Mouse (Mus musculus) gastrocnemius, postnatal 14 days (tissue): ENCODE measurements at regions not wholly inside any gene's neighbourhood (a gene's known extent, or its start where the extent isn't known, plus 50 kb on each side); places are given as distances from the start of the nearest gene placed in this dataset.

ENCODE experiments used
- DNase-seq: peaks from one replicate; pipeline ENCODE4 v3.0.0; 2021; ENCODE audit warnings: mixed read lengths
- intact Hi-C: fragments of 180-260 bp; cut with DNase I; formaldehyde crosslinking; loops from one replicate; pipeline ENCODE4 v1.15.1; 2025; ENCODE audit warnings: low total_unique reads

DNA sequence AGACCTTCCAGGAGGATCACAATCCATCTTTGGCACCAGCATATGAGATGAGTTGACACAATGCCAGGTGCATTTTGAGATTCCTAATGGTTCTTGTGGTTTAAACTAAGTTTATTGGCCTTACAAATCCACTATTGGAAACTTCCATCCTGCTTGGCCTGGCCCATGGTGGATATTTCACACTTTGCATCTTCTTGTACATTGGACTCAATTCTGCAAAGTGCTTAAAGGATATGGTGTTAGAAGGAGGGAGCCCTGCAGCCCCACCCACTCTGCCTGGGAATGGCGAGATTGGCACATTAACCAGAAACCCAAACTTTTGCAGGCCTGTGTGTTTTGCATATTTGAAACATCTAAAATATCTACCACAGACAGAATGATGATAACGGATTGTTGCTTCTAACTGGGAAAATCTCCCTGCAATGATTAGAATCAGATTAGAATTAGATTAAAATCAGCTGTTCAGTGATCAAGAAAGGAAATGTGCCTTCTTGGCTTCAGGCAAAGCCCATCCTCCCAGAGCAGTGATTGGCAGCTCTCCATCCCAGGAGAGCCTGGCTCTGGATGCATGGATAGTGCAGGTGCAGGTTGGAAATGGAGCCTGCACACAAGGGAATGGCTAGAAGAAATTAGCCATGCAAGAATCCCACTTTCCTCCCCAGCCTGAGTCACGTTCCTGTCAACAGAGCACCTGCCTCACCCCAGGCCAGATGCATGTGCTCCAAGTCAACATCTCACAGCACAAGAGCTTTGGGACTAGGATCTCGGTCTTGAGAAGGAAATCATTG, 162.3 kb downstream of the Atp6ap1l start:
- intact Hi-C loops = no loop called here
- no peak for DNase-seq

DNA sequence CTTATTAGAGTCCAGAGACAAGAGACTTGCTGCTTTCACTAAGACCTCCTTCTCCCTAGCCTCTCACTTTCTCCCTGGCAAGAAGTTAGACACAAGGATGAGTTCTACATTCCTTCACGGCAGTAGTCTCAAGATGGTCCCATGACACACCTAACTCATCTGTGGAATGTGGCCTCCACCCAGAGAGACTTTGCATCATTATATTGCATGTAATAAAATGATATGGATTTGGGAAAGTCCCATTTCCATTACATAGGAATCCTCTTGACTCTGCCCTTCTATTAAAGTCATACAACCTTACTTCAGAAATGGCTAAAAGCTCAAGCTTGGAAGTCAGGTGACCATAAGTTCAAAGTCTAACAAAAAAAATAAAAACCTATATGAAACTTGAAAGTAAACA, 165.4 kb downstream of the Atp6ap1l start:
- no peak for DNase-seq
- intact Hi-C loops = no loop called here

DNA sequence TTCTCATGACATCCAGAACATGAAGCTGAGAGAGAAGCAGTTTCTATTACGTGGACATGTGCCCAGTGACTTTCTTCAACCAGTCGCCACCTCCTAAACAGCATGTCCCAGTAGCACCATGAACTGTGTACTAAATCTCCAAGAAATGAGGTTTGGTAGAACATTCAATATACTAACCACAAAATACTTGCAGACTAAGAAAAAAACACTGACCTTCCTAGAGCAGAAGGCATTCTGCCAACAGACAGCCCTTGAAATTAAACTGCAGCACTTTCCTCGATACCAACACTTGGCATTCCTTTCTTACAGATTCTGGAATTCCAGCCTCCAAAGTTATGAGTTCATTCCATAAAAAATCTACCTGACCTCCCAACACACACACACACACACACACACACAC, 166.6 kb downstream of the Atp6ap1l start:
- DNase-seq = no peak

DNA sequence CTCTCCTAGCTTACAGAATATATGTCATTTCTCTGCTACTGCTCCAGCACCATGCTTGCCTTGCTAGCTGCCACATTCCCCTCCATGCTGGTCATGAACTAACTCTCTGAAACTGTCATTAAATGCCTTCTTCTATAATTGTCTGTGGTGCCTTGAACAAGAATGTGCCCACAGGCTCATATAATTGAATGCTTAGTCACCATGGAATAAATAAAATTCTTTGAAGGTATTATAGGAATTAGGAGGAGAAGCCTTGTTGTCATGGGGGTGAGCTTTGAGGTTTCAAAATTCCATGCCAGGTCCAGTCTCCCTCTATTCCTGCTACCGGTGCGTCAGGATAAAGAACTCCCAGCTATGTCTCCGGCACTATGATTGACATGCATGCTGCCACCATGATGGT, 171.9 kb downstream of the Atp6ap1l start:
- intact Hi-C loops = no loop called here
- DNase-seq = no peak

More for the DNA sequence above, 166.6 kb downstream of the Atp6ap1l start:
- intact Hi-C loops = no loop called here

DNA sequence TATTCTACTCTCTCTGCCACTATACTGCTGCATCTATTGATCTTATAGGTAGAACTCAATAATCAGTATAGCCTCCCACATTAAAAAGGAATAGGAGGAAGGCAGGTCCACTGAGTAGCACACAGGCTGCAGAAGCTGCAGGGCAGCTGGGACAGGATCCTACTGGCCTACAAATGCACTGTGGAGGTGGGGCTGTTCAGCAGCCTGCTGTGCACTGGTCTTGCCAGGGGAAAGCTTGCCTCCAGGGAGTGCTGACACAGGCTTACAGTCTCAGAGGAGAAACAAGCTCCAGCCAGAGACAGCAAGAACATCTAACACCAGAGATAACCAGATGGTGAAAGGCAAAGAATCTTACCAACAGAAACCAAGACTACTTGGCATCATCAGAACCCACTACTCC, 176.1 kb downstream of the Atp6ap1l start:
- DNase-seq = peak; percentile 29
- intact Hi-C loops = no loop called here

DNA sequence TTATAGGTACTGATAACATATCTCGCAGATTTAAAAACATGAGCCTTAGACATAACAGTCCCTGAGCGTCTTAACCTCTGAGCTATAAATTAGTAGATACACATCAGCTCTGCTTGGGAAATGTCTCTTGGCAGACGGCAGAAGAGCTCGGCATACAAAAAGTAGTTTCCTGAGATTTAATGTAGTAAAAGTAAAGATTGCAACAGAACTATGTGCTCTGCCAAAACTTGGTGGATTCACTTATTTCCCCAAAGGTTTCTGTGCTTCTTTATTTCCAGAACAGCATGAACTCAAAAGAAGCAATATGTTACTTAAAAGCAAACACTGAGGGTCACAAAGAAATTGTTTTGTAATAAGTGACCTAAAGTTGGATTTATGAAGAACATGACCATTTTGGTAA, 177.3 kb downstream of the Atp6ap1l start:
- intact Hi-C loops = no loop called here
- DNase-seq = no peak

DNA sequence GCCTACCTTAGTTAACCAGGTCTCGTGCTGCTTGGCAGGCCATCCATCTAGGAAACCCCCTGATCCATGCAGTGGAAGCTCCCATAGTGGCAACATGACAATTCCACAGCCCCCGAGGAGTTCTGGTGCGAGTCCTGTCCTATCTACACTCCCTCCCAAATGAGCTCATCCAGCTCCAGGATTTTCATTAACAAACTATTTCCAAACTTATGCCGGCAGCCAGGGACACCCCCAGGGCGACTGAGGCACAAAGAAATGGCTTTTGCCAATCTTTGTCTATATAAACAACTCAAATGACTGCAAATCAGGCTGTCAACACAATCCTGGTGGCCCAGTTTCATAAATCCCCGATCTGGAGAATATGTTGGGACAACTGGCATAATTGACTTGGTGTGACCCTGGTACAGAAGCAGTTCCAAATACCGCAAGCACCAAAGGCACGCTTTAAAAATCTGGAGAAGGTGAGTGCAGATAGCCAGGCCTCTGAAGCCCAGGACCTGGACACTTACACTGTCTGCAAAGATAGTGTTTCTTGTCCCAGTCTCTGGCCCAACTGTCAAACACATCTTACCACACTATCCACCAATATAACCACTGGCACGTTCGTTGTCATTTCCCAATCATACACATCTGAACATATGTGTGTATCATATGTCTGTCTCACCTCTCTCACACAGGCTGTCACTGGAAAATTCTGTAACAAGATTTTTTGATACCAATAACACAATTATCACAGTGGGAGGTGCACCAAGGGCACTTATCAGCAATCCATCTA, 179.9 kb downstream of the Atp6ap1l start:
- no peak for DNase-seq
- intact Hi-C loops = no loop called here

DNA sequence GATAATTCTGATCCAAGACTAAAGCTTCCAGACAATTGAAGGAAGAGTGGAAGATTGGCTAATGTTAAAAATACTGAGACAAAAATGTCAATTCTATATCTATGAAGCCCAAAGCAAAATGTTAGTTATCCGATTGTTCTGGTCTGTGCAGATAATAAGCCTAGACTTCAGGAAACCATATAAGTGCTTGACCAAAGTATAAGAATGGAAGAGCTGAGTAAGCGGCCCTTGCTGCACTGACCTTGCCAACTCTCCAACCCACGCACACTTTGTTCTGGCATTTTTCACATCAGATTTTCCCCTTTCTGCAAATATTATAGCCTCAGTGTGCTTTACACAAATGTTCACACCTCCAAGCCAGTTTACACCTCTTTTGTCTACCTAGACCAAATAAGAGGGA, 180.6 kb downstream of the Atp6ap1l start:
- intact Hi-C loops = no loop called here

DNA sequence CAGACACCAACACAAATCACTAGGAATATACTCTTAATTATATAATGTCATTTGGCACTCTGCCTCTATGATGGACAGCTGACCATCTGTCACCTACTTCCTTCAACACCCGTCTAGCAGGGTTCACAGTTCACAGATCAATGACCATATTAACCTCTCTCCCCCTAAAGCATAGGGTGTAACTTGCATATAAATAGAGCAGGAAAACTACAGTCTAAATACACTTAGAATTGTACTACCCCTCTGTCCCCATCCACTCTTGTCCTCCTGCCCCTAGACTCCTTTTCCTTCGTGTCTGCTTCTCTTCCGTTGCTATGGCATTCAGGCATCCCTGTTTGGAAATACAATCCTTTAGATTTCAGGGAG, 181.6 kb downstream of the Atp6ap1l start:
- intact Hi-C loops = no loop called here

More for the DNA sequence above, 180.6 kb downstream of the Atp6ap1l start:
- DNase-seq = no peak

DNA sequence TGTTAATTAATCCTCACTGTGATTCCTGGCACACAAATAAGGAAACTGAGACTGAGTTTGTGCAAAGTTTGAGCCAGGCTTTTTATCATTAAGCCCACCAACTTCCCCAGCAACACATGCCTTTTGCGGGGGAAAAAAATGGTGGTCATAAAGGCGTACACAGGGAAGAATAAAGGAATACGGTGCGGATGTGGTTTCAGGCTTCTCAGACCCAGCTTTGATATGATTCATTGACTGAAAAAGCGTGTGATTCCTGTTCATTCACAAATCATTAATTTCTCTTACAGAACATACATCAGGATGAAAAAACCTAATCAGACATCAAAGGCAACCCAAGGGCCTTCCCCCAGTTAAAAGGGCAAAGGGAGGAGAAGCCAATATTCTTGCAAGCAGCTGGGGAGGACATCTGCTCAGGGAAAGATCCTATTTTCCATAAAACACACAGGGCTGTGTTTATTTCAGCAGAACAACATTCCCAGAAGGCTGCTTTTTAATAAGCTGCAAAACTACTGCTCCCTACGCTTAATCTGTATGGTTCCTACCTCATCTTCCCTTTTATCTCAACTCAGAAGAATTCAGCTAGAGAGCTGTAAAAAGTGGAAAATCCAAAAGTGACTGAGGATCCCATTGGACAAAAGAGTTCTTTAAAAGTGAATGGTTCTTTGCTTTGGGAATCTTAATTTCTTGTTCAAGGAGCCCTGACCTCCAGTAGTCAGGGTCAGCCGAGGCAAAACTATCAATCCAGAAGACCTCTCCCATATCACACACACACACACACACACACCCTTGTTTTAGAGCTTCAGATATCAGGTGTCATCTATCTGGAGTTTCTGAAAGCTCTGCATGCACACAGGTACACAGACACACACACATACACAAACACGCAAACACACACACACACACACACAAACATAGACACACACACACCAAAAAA, 182.3 kb downstream of the Atp6ap1l start:
- intact Hi-C loops = no loop called here
- DNase-seq = no peak

More for the DNA sequence above, 181.6 kb downstream of the Atp6ap1l start:
- DNase-seq = no peak

DNA sequence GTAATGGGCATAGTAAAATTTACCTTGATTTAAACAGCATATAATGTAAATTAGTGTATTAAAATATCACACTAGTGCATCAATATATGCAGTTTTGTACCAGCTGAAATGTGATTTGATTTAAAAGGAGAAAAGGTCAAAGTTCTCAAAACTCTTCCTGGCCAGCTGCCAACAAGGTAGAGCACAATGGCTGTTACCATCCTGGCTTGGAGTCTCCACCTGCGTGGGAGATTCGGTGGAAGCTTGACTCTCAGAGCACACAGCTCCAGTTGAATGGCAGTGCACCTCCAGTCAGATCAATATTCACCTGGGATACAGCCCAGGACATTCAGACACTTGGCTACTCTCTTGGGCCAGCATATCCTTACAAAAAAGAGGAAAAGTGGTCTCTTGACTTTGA, 220.8 kb downstream of the Atp6ap1l start:
- no peak for DNase-seq
- intact Hi-C loops = no loop called here

DNA sequence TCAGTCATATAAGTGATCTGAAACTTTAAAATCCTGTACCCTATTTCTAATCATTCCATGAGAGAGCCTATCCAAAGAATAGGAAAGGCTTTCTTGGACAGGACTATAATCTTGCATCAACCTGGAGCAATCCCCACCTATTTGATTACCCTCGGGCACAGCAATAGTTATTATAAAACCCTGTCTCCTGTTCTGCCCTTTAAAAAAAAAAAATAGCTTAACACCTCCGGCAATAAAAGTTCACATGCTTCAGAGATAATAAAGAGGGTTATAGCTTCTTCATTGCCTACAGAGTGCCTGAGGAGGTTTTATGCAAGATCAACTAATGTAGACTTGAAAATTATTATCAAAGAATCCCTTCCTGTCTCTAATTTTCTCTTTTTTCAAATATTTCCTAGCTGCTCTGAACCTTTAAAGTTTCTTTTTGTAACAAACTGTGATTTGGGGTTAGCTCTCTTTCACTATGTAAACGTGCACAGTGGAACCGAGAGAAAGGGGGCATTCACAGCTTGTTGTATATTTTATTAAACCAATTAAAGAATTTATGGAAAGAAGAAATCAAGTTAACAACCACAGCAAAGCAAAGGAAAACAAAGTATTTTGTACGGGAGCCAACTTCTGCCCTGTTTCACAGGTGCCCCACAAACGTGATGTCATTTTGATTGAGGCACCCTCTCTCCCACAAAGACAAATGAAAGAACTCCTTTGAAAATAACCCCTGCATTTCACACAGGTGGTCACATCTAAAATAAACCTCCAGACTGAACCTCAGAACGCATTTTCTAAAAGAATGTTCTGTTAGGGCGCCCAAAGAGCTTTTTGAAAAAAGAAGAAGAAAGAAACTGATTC, 225.8 kb downstream of the Atp6ap1l start:
- no peak for DNase-seq
- intact Hi-C loops = no loop called here

DNA sequence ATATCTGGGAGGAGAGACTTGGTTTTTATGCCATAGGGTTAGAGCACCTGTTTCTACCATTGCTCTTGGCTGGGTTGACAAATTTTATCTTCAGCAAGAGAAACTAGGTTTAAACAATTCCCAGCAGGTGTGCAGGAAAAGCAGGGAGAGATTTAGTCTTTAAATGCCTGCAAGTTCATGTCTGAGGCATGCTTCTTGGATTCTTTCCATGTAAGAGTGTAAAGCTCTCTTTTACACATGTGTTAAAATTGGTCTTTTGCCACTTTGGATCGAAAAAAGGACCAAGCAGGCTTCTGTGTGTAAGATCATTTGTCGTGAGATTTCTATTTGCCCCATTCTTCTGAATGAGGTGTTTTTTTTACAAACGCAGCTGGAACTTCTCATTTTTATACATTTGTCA, 231.3 kb downstream of the Atp6ap1l start:
- DNase-seq = no peak
- intact Hi-C loops = no loop called here

DNA sequence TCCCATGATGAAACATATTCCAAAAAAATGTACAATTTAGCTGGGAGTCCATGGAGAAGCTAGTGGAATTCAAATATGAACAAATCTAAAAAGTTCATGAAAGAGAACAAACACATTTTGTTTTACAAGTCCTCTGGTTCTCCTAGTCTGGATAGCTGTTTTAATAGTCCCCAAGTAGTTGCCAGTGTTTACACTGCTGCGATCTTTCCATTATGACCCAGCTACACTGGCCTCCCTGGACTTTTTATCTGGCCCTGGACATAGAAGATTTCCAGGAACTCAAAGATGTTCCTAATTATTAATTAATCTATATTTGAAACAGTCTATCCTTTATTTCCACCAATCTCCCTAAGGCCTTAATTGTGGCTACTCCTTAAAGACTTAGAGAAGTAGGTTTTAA, 232.1 kb downstream of the Atp6ap1l start:
- intact Hi-C loops = no loop called here
- no peak for DNase-seq

DNA sequence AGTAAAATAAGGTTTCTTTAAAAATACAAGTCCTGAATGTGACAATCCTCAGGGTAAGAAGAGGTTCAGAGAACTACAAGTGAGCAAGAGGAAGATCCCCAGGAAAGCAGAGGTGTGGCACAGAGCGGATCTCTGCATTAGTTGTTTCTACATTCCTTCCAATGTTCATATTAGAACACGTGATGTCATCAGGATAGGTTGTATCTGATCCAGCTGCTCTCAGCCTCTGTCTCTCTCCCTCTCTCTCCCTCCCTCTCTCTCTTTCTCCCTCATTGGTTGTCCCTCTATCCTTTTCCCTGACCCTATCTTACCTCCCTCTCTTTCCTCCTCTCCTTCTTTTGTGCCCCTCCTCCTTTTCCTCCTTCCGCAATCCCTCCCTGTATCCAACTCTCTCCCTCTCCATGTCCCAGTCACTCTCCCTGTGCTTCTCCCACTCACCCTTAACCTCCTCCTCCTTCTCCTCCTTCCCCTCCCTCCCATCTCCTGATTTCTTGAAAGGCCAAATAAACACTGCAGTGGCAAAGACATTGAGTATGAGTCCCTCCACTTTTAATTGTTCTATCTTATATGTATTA, 243.5 kb downstream of the Atp6ap1l start:
- no peak for DNase-seq
- intact Hi-C loops = no loop called here

DNA sequence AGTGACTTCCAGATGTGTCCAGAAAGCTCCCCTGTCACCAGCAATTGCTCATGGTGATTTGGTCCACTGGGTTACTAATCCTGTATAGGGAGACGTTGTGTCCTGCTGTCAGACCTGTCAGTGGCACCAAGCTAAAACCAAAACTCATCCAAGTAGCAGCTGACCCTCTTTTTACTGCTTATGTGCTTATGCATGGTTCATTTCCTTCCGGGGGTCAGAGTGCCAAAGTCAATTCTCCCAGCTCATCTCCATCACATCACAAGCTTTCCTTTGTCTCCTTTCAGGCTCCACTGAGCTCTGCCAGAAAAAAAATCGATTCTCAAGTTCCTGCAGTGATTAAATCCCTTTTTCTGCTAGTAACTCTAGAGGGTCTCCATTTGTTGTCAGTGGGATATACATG, 244.2 kb downstream of the Atp6ap1l start:
- intact Hi-C loops = no loop called here
- DNase-seq = no peak

DNA sequence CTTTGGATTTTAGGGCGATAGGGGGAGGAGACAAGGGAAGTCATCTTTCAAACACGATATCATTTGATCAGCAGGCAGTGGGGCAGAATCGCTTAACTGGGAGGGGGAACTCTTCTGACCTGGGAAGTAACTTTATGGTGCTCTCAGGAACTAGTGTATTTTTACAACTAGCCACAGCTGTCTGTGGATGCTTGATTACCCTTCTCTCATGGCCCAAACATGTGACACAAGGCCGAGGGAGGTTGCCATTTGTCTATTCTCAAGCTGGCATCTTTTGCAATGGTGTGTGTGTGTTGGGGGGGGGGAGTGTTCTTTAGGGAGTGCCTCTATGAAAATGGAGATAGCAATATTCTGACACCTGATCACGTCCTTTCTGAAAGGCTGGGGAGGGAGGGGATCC, 246.1 kb downstream of the Atp6ap1l start:
- intact Hi-C loops = no loop called here

DNA sequence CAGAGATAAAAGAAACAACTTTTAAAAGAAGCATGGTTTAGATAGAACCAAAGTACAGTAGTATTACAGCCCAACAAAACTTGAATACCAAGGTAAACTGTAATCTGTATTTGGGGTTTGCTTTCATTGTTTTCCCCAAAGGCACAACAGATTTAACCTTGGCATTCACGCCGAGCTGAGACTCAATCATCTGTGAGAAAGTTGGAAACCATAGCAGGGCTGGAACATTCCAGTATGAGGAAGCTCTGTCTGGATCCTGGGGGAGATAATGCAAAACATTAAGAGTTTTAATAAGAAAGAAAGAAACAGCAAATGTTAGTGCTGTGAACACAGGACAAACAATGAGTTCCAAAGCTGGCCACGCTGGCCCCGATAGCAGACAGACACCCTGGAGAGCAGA, 258.8 kb downstream of the Atp6ap1l start:
- peak; percentile 5 for DNase-seq
- intact Hi-C loops = no loop called here

More for the DNA sequence above, 246.1 kb downstream of the Atp6ap1l start:
- DNase-seq = no peak

DNA sequence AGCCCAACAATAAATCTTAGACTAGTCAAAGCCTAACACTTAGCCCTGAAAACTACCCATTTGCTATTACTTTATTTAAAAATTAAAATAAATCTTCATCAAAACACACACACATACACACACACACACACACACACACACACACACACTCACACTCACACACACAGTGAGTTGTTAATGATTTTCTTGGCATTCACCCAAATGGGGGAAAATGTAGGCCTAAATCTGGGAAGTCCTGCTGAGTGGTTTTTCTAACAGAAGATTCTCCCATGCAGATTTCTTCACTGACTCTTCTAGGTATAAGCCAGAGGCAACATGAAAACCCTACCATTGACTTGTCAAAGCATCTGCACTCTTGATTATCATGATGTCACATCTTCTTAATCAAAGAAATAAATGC, 260.9 kb downstream of the Atp6ap1l start:
- intact Hi-C loops = no loop called here
- DNase-seq = no peak
